Mouse (Mus musculus) lung, postnatal 0 days (tissue): Measurements from ENCODE around the gene 9230102O04Rik. TPM values are rescaled to one million over a fixed set of nuclear protein-coding genes. Genes with fewer than 3 reads are reported as not detected.

Source experiments
- ATAC-seq: fragments of 200-750 bp; cut with Nextera tagmentation; 2 replicates; pipeline ENCODE4 v1.8.0; 2017; ENCODE audit warnings: moderate library complexity
- DNase-seq: peaks from one replicate; pipeline ENCODE4 v3.0.0-alpha.2; 2016; ENCODE audit warnings: low spot score
- H3K27ac ChIP-seq: fragments of 300-500 bp; sonication (generic); 2 replicates; pipeline ENCODE4 v1.5.1; 2014; ENCODE audit warnings: antibody characterized with exemption, mild to moderate bottlenecking, low read length, mixed read lengths
- H3K27me3 ChIP-seq: fragments of 300-500 bp; sonication (generic); replicated peaks from 2 replicates; pipeline ENCODE4 v1.6.1; 2014; ENCODE audit warnings: low read length, mixed read lengths; ENCODE audit not compliant: insufficient read depth
- H3K36me3 ChIP-seq: fragments of 300-500 bp; sonication (generic); 2 replicates; pipeline ENCODE4 v1.6.1; 2014; ENCODE audit warnings: low read length, mixed read lengths; ENCODE audit not compliant: insufficient read depth
- H3K4me1 ChIP-seq: fragments of 300-500 bp; sonication (generic); 2 replicates; pipeline ENCODE4 v1.6.1; 2014; ENCODE audit warnings: antibody characterized with exemption, low read depth, low read length, mixed read lengths; ENCODE audit not compliant: insufficient read depth
- H3K4me2 ChIP-seq: fragments of 300-500 bp; sonication (generic); replicated peaks from 2 replicates; pipeline ENCODE4 v1.6.1; 2014; ENCODE audit warnings: low read depth, mild to moderate bottlenecking, low read length, moderate library complexity, mixed read lengths
- H3K4me3 ChIP-seq: fragments of 300-500 bp; sonication (generic); 2 replicates; pipeline ENCODE4 v1.5.1; 2014; ENCODE audit warnings: low read depth, low read length
- H3K9ac ChIP-seq: fragments of 300-500 bp; sonication (generic); replicated peaks from 2 replicates; pipeline ENCODE4 v1.6.1; 2014; ENCODE audit warnings: low read depth, mild to moderate bottlenecking
- H3K9me3 ChIP-seq: fragments of 300-500 bp; sonication (generic); 2 replicates; pipeline ENCODE4 v1.6.1; 2016; ENCODE audit warnings: low read length, mixed read lengths
- CTCF ChIP-seq: IDR thresholded peaks from 2 replicates; pipeline ENCODE4 v1.5.1; 2016; ENCODE audit warnings: antibody characterized with exemption, mild to moderate bottlenecking
- EP300 ChIP-seq: IDR thresholded peaks from 2 replicates; pipeline ENCODE4 v1.6.1; 2016; ENCODE audit warnings: antibody characterized with exemption, mild to moderate bottlenecking, control low read depth
- WGBS: fragments of 180-500 bp; shearing (Covaris S2); extraction: QIAGEN DNeasy Blood & Tissue Kit; methylation state at CpG from one replicate; pipeline ENCODE4 v1.1.7; 2014; 5-methylcytosine and 5-hydroxymethylcytosine counted together
- polyA plus RNA-seq: library from polyadenylated mRNA; unstranded; fragments of >200 nt; fragmentation: Nextera tagmentation; extraction: Ambion mirVana; gene quantifications from 2 replicates; pipeline ENCODE4 v1.2.1, GENCODE M21; 2015

The 9230102O04Rik gene
- polyA plus RNA-seq, 1 experiment from 2014 or later: not detected

- peak overlapping the region; percentile 27 for H3K4me3 ChIP-seq
- no peaks in the 10 kb centered on the region for H3K9me3 ChIP-seq
- DNase-seq: no peak
- H3K27me3 ChIP-seq: peaks cover 75% of the 10 kb centered on the region
- H3K27ac ChIP-seq: no peak overlapping the region
- no peak overlapping the region for H3K9ac ChIP-seq
- 1% methylated on average over 39 of the region's 39 CpGs for WGBS
- no peaks in the 10 kb centered on the region for H3K36me3 ChIP-seq
- TF ChIP-seq EP300: no peak
- no peak for TF ChIP-seq CTCF
- ATAC-seq: no peak
- H3K4me1 ChIP-seq: peaks cover 11% of the 10 kb centered on the region
- peak overlapping the region; percentile 52 for H3K4me2 ChIP-seq
Measured at GRCm38 (mm10) chr2:9882371-9882925, 6.9 kb downstream of the 9230102O04Rik start.

- no peak for ATAC-seq
- Histone ChIP-seq H3K4me1 (peaks cover 11% of the 10 kb centered on the region), H3K4me2 (peak overlapping the region; percentile 48; the same call in 1 of the 2 replicates), H3K9me3 (no peaks in the 10 kb centered on the region), H3K27ac (no peak overlapping the region), H3K36me3 (no peaks in the 10 kb centered on the region), H3K9ac (no peak overlapping the region), H3K27me3 (peaks cover 69% of the 10 kb centered on the region), H3K4me3 (0 out of 2 replicates have a peak overlapping the region, but pooled peaks have one; percentile 21)
- 7% methylated on average over 12 of the region's 13 CpGs for WGBS
- TF ChIP-seq CTCF: peak; percentile 36
- no peak for TF ChIP-seq EP300
- DNase-seq: no peak
Measured at GRCm38 (mm10) chr2:9881611-9882023, 7.7 kb downstream of the 9230102O04Rik start.

GRCm38 (mm10) chr2:9881051-9881591 is 8.2 kb downstream of the 9230102O04Rik start, which contains the start of gene 4930412O13Rik:
TSS of gene 4930412O13Rik (plus strand) at chr2:9881252.
- no peaks in the 10 kb centered on the region for H3K9me3 ChIP-seq
- H3K4me2 ChIP-seq: peak within 1 kb of the TSS; percentile 52
- no peaks in the 10 kb centered on the region for H3K36me3 ChIP-seq
- no peak for TF ChIP-seq CTCF
- TF ChIP-seq EP300: no peak
- ATAC-seq (no peak), DNase-seq (no peak)
- peaks cover 65% of the 10 kb centered on the region for H3K27me3 ChIP-seq
- 2% methylated on average over 28 of the region's 35 CpGs for WGBS
- H3K27ac ChIP-seq: no peak within 1 kb of the TSS
- H3K4me1 ChIP-seq: peaks cover 11% of the 10 kb centered on the region
- peak within 1 kb of the TSS; percentile 27; the same call in 1 of the 2 replicates for H3K4me3 ChIP-seq
- H3K9ac ChIP-seq: no peak within 1 kb of the TSS

GRCm38 (mm10) chr2:9880271-9880670 is 9.1 kb downstream of the 9230102O04Rik start:
- TF ChIP-seq EP300 (no peak), CTCF (no peak)
- no peak overlapping the region; the same call in 1 of the 2 replicates for H3K4me2 ChIP-seq
- ATAC-seq (no peak), DNase-seq (no peak)
- no peaks in the 10 kb centered on the region for H3K9me3 ChIP-seq
- 0 out of 2 replicates have a peak overlapping the region, but pooled peaks have one; percentile 1 for H3K4me3 ChIP-seq
- H3K9ac ChIP-seq: no peak overlapping the region
- H3K36me3 ChIP-seq: no peaks in the 10 kb centered on the region
- 10% methylated on average over 11 of the region's 11 CpGs for WGBS
- H3K4me1 ChIP-seq: peaks cover 11% of the 10 kb centered on the region
- peaks cover 62% of the 10 kb centered on the region for H3K27me3 ChIP-seq
- no peak overlapping the region for H3K27ac ChIP-seq

GRCm38 (mm10) chr2:9879493-9879892 is 9.8 kb downstream of the 9230102O04Rik start:
- DNase-seq (peak; percentile 97), ATAC-seq (peak; percentile 98)
- Histone ChIP-seq H3K4me3 (peak overlapping the region; percentile 55), H3K9me3 (no peaks in the 10 kb centered on the region), H3K27ac (no peak overlapping the region), H3K9ac (no peak overlapping the region), H3K27me3 (peaks cover 54% of the 10 kb centered on the region), H3K36me3 (no peaks in the 10 kb centered on the region), H3K4me1 (peaks cover 11% of the 10 kb centered on the region), H3K4me2 (peak overlapping the region; percentile 97)
- TF ChIP-seq EP300: no peak
- peak; percentile 96 for TF ChIP-seq CTCF
- WGBS: 1% methylated on average over 21 of the region's 21 CpGs

- peak overlapping the region; percentile 55 for H3K4me3 ChIP-seq
- no peaks in the 10 kb centered on the region for H3K9me3 ChIP-seq
- peaks cover 11% of the 10 kb centered on the region for H3K4me1 ChIP-seq
- H3K27ac ChIP-seq: no peak overlapping the region
- DNase-seq (peak; percentile 33), ATAC-seq (peak; percentile 18)
- H3K4me2 ChIP-seq: peak overlapping the region; percentile 97
- peaks cover 54% of the 10 kb centered on the region for H3K27me3 ChIP-seq
- no peak overlapping the region for H3K9ac ChIP-seq
- 2% methylated on average over 22 of the region's 22 CpGs for WGBS
- H3K36me3 ChIP-seq: no peaks in the 10 kb centered on the region
- TF ChIP-seq CTCF (no peak), EP300 (no peak)
Measured at GRCm38 (mm10) chr2:9879092-9879491, 10.2 kb downstream of the 9230102O04Rik start.
